Mouse (Mus musculus): ENCODE data around the gene Crybb2.

- TF ChIP-seq CTCF (IDR thresholded peaks at IDR 0.05; ENCODE audit: low read depth) (no peak), EP300 (IDR thresholded peaks at IDR 0.05; ENCODE audit: low read depth) (no peak)
Observed at GRCm38 (mm10) chr5:113011926-113012325, 58.0 kb downstream of the Crybb2 start.

All from heart, postnatal 0 days (tissue).